Mouse (Mus musculus): ENCODE results near the gene Zp3r. TPM values are rescaled to one million over a fixed set of nuclear protein-coding genes. Genes with fewer than 3 reads are reported as not detected.

Zp3r gene
- total RNA-seq, 2 experiments from 2014 or later, result not detected

DNA sequence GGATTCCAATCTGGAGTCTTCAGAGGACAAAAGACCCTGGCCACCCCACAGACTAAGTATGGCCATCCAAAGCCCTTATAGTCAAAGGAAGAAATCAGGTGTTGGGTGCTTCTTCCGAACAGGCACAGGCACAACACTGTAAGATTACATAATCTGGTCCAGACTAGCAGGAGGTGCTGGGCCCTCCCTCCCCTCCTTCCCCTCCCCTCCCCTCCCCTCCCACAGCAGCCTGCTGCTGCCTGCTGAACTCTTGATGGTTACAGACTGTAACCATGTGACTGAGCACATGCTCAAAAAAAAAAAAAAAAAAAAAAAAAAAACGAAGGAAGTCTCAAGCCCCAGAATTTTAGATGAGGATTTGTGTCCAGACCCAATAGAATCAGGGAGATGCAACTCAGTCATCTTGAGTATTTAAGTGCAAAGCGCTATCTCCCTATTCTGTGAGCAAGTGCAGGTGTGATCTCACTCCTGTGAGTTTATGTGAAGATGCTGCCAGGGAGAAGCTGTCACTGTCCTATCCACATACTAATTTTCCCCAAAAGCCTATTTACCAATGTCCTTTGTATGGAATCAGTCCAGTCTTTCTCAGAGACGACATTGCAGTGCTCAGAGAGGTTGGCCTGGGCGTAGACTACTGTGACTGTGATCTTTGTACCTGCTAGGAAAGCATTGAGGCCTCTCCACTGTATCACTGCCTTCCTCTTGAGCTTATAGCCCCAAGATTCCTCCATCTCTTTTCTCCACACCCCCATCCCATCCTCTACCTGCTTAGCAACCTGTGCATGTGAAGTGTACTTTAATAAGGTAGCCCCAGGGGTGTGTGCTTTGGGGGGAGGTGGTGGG is 77.8 kb downstream of the Zp3r start:
- intact Hi-C loops (cut with DNase I), result no loop called here
- no peak for DNase-seq
- H3K27ac ChIP-seq, result peak overlapping the region; percentile 64
- TF ChIP-seq CTCF (IDR thresholded peaks at IDR 0.05), result no peak
- no peak overlapping the region for H3K4me3 ChIP-seq

- DNase-seq, result no peak
- intact Hi-C loops (cut with DNase I), result no loop called here
- no peak for TF ChIP-seq CTCF (IDR thresholded peaks at IDR 0.05)
- Histone ChIP-seq H3K27ac (peak overlapping the region; percentile 65), H3K4me3 (peak overlapping the region; percentile 46)
Observed at GRCm38 (mm10) chr1:130550242-130551167, 78.9 kb downstream of the Zp3r start.

GRCm38 (mm10) chr1:130549698-130550097 is 79.7 kb downstream of the Zp3r start:
- no peak for TF ChIP-seq CTCF (IDR thresholded peaks at IDR 0.05)
- Histone ChIP-seq H3K27ac (peak overlapping the region; percentile 65; the same call in 1 of the 2 replicates), H3K4me3 (no peak overlapping the region)
- intact Hi-C loops (cut with DNase I), result loop anchor here (10.0 kb wide), 1 partner anchor 505 kb away; no protein-coding TSS in a partner anchor
- DNase-seq, result no peak

- TF ChIP-seq CTCF (IDR thresholded peaks at IDR 0.05), result no peak
- no peak for DNase-seq
- intact Hi-C loops (cut with DNase I), result loop anchor here (10.0 kb wide), 1 partner anchor 506 kb away; no protein-coding TSS in a partner anchor
- Histone ChIP-seq H3K4me3 (no peak overlapping the region), H3K27ac (no peak overlapping the region)
Observed at GRCm38 (mm10) chr1:130549160-130549559, 80.3 kb downstream of the Zp3r start.

DNA sequence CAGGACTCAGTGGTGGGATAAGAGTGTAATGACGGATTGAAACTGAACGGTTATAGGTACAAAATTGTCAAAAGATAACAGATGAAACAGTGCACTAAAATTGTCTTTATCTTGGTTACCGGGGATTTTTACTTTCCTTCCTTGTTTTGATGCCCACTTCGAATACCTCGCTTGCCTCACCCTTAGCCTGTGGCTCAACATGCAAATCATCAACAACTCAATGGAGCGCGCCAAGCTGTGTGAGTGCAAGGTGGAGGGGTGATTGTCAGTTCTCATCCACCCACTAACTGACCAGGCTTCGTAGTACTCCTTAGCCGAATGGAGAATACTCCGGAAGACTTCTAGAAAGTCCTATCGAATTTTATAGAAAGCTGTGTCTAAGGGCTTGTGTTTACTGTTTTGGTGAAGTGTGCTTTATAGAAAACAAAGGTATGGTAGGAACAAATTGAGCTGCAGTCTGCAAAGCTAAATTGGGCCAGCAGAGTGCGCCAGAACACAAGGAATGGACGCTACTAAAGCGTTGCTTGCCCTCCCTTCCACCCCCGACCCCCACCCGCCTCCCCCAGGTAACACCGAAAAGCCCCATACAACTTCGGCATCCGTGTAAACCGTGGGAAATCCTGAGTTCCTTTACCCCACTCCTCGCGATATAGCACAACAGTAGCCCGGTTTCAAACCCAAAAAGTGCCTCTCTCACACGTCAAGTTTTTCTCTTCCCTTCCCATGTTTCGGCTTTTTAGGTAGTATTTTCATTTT is 81.6 kb downstream of the Zp3r start:
- H3K27ac ChIP-seq, result no peak overlapping the region
- intact Hi-C loops (cut with DNase I), result loop anchor here (1.0 to 10.0 kb wide), 2 partner anchors 86 to 507 kb away; no protein-coding TSS in a partner anchor
- peak; percentile 68 for DNase-seq
- H3K4me3 ChIP-seq, result peak overlapping the region; percentile 66
- TF ChIP-seq CTCF (IDR thresholded peaks at IDR 0.05), result peak; percentile 88

Other genes with a start within 250 kb of the Zp3r start
- 1 to 10 TPM in 1 of 2 experiments, under 1 TPM in 1; 0.67 to 1.2 TPM for gene Cd55b, start 206.6 kb downstream of the Zp3r start, total RNA-seq (2021)
- 10 to 100 TPM; 47.7 to 77.9 TPM for gene Cd55, start 166.9 kb downstream of the Zp3r start, total RNA-seq (2021)
- not detected for gene C4bp, start 32.0 kb upstream of the Zp3r start, total RNA-seq (2021)
- under 1 TPM in 1 of 2 experiments, not detected in 1; 0.14 TPM for gene Gm29427, start 86.2 kb upstream of the Zp3r start, total RNA-seq (2021)
- 1 to 10 TPM; 3.7 to 4.1 TPM for gene Yod1, start 87.7 kb upstream of the Zp3r start, total RNA-seq (2021)
- gene Pfkfb2, start 99.6 kb upstream of the Zp3r start, total RNA-seq (2021), result 10 to 100 TPM; 11.6 to 15.5 TPM
- under 1 TPM; 0.20 to 0.43 TPM for gene AA986860, start 102.4 kb upstream of the Zp3r start, total RNA-seq (2021)
- gene Fcamr, start 171.3 kb upstream of the Zp3r start, total RNA-seq (2021), result under 1 TPM in 1 of 2 experiments, not detected in 1; 0.14 TPM
- gene Pigr, start 197.1 kb upstream of the Zp3r start, total RNA-seq (2021), result not detected
- gene Fcmr, start 236.0 kb upstream of the Zp3r start, total RNA-seq (2021), result not detected

Measured in gastrocnemius, adult 2 months (tissue).